Mouse (Mus musculus): ENCODE results near the gene Jazf1. TPM values are rescaled to one million over a fixed set of nuclear protein-coding genes. Genes with fewer than 3 reads are reported as not detected.

The Jazf1 gene
- polyA plus RNA-seq, 1 experiment from 2014 or later = 33.3 TPM

- H3K4me3 ChIP-seq = no peak overlapping the region
- no peak for ATAC-seq (replicated peaks)
- no peak overlapping the region for H3K4me2 ChIP-seq (replicated peaks)
- no peaks in the 10 kb centered on the region for H3K9me3 ChIP-seq
- H3K9ac ChIP-seq (replicated peaks) = no peak overlapping the region
- peaks cover 17% of the 10 kb centered on the region for H3K4me1 ChIP-seq
- no peak overlapping the region for H3K27ac ChIP-seq (replicated peaks)
- WGBS = 72% methylated on average over 5 of the region's 5 CpGs
- no peaks in the 10 kb centered on the region for H3K36me3 ChIP-seq
- no peaks in the 10 kb centered on the region for H3K27me3 ChIP-seq
These were observed 118.1 kb downstream of the Jazf1 start for GRCm38 (mm10) chr6:52950371-52950770.

- ATAC-seq (replicated peaks) = no peak
- H3K27me3 ChIP-seq = no peaks in the 10 kb centered on the region
- H3K9ac ChIP-seq (replicated peaks) = no peak overlapping the region
- H3K4me1 ChIP-seq = peaks cover 6% of the 10 kb centered on the region
- H3K36me3 ChIP-seq = no peaks in the 10 kb centered on the region
- no peak overlapping the region for H3K4me3 ChIP-seq
- no peak overlapping the region for H3K27ac ChIP-seq (replicated peaks)
- WGBS = 76% methylated on average over 5 of the region's 5 CpGs
- H3K9me3 ChIP-seq = no peaks in the 10 kb centered on the region
- no peak overlapping the region for H3K4me2 ChIP-seq (replicated peaks)
These were observed 125.9 kb downstream of the Jazf1 start for GRCm38 (mm10) chr6:52942534-52942933.

- no peaks in the 10 kb centered on the region for H3K9me3 ChIP-seq
- H3K27ac ChIP-seq (replicated peaks) = no peak overlapping the region
- WGBS = 74% methylated on average over 5 of the region's 5 CpGs
- no peak for ATAC-seq (replicated peaks)
- no peaks in the 10 kb centered on the region for H3K36me3 ChIP-seq
- no peaks in the 10 kb centered on the region for H3K27me3 ChIP-seq
- H3K9ac ChIP-seq (replicated peaks) = no peak overlapping the region
- H3K4me1 ChIP-seq = peaks cover 10% of the 10 kb centered on the region
- no peak overlapping the region for H3K4me3 ChIP-seq
- H3K4me2 ChIP-seq (replicated peaks) = no peak overlapping the region
These were observed 126.3 kb downstream of the Jazf1 start for GRCm38 (mm10) chr6:52942101-52942500.

- WGBS = 78% methylated on average over 3 of the region's 3 CpGs
- no peaks in the 10 kb centered on the region for H3K27me3 ChIP-seq
- no peak overlapping the region for H3K9ac ChIP-seq (replicated peaks)
- H3K27ac ChIP-seq (replicated peaks) = no peak overlapping the region
- H3K36me3 ChIP-seq = no peaks in the 10 kb centered on the region
- H3K4me2 ChIP-seq (replicated peaks) = no peak overlapping the region
- peaks cover 24% of the 10 kb centered on the region for H3K4me1 ChIP-seq
- no peak overlapping the region for H3K4me3 ChIP-seq
- no peak for ATAC-seq (replicated peaks)
- H3K9me3 ChIP-seq = no peaks in the 10 kb centered on the region
These were observed 130.5 kb downstream of the Jazf1 start for GRCm38 (mm10) chr6:52937916-52938315.

GRCm38 (mm10) chr6:52936995-52937394 lies 131.4 kb downstream of the Jazf1 start:
- Histone ChIP-seq H3K27ac (replicated peaks) (no peak overlapping the region), H3K9ac (replicated peaks) (no peak overlapping the region), H3K4me3 (no peak overlapping the region), H3K4me1 (peaks cover 29% of the 10 kb centered on the region), H3K4me2 (replicated peaks) (no peak overlapping the region), H3K27me3 (no peaks in the 10 kb centered on the region), H3K9me3 (no peaks in the 10 kb centered on the region), H3K36me3 (no peaks in the 10 kb centered on the region)
- 0 out of 2 replicates have a peak, but pooled peaks have one; percentile 57 for ATAC-seq (replicated peaks)
- 33% methylated on average over 10 of the region's 10 CpGs for WGBS

- no peaks in the 10 kb centered on the region for H3K9me3 ChIP-seq
- WGBS = 87% methylated on average over 6 of the region's 6 CpGs
- no peak overlapping the region for H3K4me2 ChIP-seq (replicated peaks)
- H3K27me3 ChIP-seq = no peaks in the 10 kb centered on the region
- peaks cover 29% of the 10 kb centered on the region for H3K4me1 ChIP-seq
- H3K9ac ChIP-seq (replicated peaks) = no peak overlapping the region
- H3K27ac ChIP-seq (replicated peaks) = no peak overlapping the region
- no peak for ATAC-seq (replicated peaks)
- H3K4me3 ChIP-seq = no peak overlapping the region
- H3K36me3 ChIP-seq = no peaks in the 10 kb centered on the region
These were observed 134.4 kb downstream of the Jazf1 start for GRCm38 (mm10) chr6:52934021-52934420.

- H3K27ac ChIP-seq (replicated peaks) = peak overlapping the region; percentile 57; the same call in 1 of the 2 replicates
- no peaks in the 10 kb centered on the region for H3K9me3 ChIP-seq
- no peak overlapping the region for H3K4me3 ChIP-seq
- no peaks in the 10 kb centered on the region for H3K27me3 ChIP-seq
- H3K9ac ChIP-seq (replicated peaks) = no peak overlapping the region
- H3K36me3 ChIP-seq = no peaks in the 10 kb centered on the region
- no peak overlapping the region for H3K4me2 ChIP-seq (replicated peaks)
- ATAC-seq (replicated peaks) = peak; percentile 80; the same call in 1 of the 2 replicates
- peaks cover 25% of the 10 kb centered on the region for H3K4me1 ChIP-seq
- WGBS = 47% methylated on average over 7 of the region's 7 CpGs
These were observed 135.7 kb downstream of the Jazf1 start for GRCm38 (mm10) chr6:52932603-52933178.

GRCm38 (mm10) chr6:52929358-52929757 lies 139.1 kb downstream of the Jazf1 start:
- H3K4me2 ChIP-seq (replicated peaks) = no peak overlapping the region
- H3K27ac ChIP-seq (replicated peaks) = no peak overlapping the region
- no peak for ATAC-seq (replicated peaks)
- no peaks in the 10 kb centered on the region for H3K9me3 ChIP-seq
- WGBS = 60% methylated on average over 12 of the region's 12 CpGs
- no peaks in the 10 kb centered on the region for H3K36me3 ChIP-seq
- H3K27me3 ChIP-seq = no peaks in the 10 kb centered on the region
- H3K9ac ChIP-seq (replicated peaks) = no peak overlapping the region
- H3K4me1 ChIP-seq = peaks cover 15% of the 10 kb centered on the region
- no peak overlapping the region for H3K4me3 ChIP-seq

GRCm38 (mm10) chr6:52926947-52927346 lies 141.5 kb downstream of the Jazf1 start:
- H3K9me3 ChIP-seq = no peaks in the 10 kb centered on the region
- no peak for ATAC-seq (replicated peaks)
- 80% methylated on average over 4 of the region's 4 CpGs for WGBS
- H3K4me2 ChIP-seq (replicated peaks) = no peak overlapping the region
- no peak overlapping the region for H3K27ac ChIP-seq (replicated peaks)
- no peaks in the 10 kb centered on the region for H3K4me1 ChIP-seq
- no peaks in the 10 kb centered on the region for H3K36me3 ChIP-seq
- no peaks in the 10 kb centered on the region for H3K27me3 ChIP-seq
- no peak overlapping the region for H3K9ac ChIP-seq (replicated peaks)
- no peak overlapping the region for H3K4me3 ChIP-seq

- no peak for ATAC-seq (replicated peaks)
- peaks cover 2% of the 10 kb centered on the region; the same call in 1 of the 2 replicates for H3K27me3 ChIP-seq
- H3K4me1 ChIP-seq = no peaks in the 10 kb centered on the region
- no peak overlapping the region for H3K9ac ChIP-seq (replicated peaks)
- H3K27ac ChIP-seq (replicated peaks) = no peak overlapping the region
- WGBS = 82% methylated on average over 9 of the region's 9 CpGs
- no peak overlapping the region for H3K4me2 ChIP-seq (replicated peaks)
- no peaks in the 10 kb centered on the region for H3K9me3 ChIP-seq
- no peaks in the 10 kb centered on the region for H3K36me3 ChIP-seq
- no peak overlapping the region for H3K4me3 ChIP-seq
These were observed 142.9 kb downstream of the Jazf1 start for GRCm38 (mm10) chr6:52925458-52926042.

- 85% methylated on average over 6 of the region's 6 CpGs for WGBS
- H3K4me3 ChIP-seq = no peak overlapping the region
- no peaks in the 10 kb centered on the region for H3K4me1 ChIP-seq
- H3K4me2 ChIP-seq (replicated peaks) = no peak overlapping the region
- H3K36me3 ChIP-seq = no peaks in the 10 kb centered on the region
- H3K9ac ChIP-seq (replicated peaks) = no peak overlapping the region
- H3K27me3 ChIP-seq = peaks cover 11% of the 10 kb centered on the region; the same call in 1 of the 2 replicates
- no peaks in the 10 kb centered on the region for H3K9me3 ChIP-seq
- H3K27ac ChIP-seq (replicated peaks) = no peak overlapping the region
- no peak for ATAC-seq (replicated peaks)
These were observed 147.2 kb downstream of the Jazf1 start for GRCm38 (mm10) chr6:52921248-52921647.

GRCm38 (mm10) chr6:52920719-52921118 lies 147.7 kb downstream of the Jazf1 start:
- ATAC-seq (replicated peaks) = no peak
- H3K36me3 ChIP-seq = no peaks in the 10 kb centered on the region
- no peak overlapping the region for H3K9ac ChIP-seq (replicated peaks)
- H3K27me3 ChIP-seq = peaks cover 11% of the 10 kb centered on the region; the same call in 1 of the 2 replicates
- H3K4me1 ChIP-seq = no peaks in the 10 kb centered on the region
- H3K4me3 ChIP-seq = no peak overlapping the region
- no peaks in the 10 kb centered on the region for H3K9me3 ChIP-seq
- WGBS = 90% methylated on average over 6 of the region's 6 CpGs
- no peak overlapping the region for H3K4me2 ChIP-seq (replicated peaks)
- no peak overlapping the region for H3K27ac ChIP-seq (replicated peaks)

GRCm38 (mm10) chr6:52919442-52919841 lies 149.0 kb downstream of the Jazf1 start:
- Histone ChIP-seq H3K4me3 (no peak overlapping the region), H3K36me3 (no peaks in the 10 kb centered on the region), H3K9ac (replicated peaks) (no peak overlapping the region), H3K4me1 (no peaks in the 10 kb centered on the region), H3K27me3 (peaks cover 11% of the 10 kb centered on the region; the same call in 1 of the 2 replicates), H3K27ac (replicated peaks) (no peak overlapping the region), H3K4me2 (replicated peaks) (no peak overlapping the region), H3K9me3 (no peaks in the 10 kb centered on the region)
- no peak for ATAC-seq (replicated peaks)
- WGBS = 63% methylated on average over 7 of the region's 7 CpGs

Data from forebrain, embryonic 15.5 days (tissue).